Mouse (Mus musculus) embryonic facial prominence, embryonic 11.5 days (tissue): ENCODE measurements around the gene Ecsit. TPM values are rescaled to one million over a fixed set of nuclear protein-coding genes. Genes with fewer than 3 reads are reported as not detected.
"Not testable (repeated sequence)": the region's sequence is repeated elsewhere in the genome, so short reads cannot be mapped to it uniquely, and the experiment has no call there.

Experiments
- ATAC-seq: fragments of 200-750 bp; cut with Nextera tagmentation; replicated peaks from 2 replicates; pipeline ENCODE4 v1.8.0; 2017; ENCODE audit warnings: low read depth; ENCODE audit not compliant: insufficient number of reproducible peaks, low FRiP score, low TSS enrichment
- DNase-seq: peaks from one replicate; pipeline ENCODE4 v3.0.0-alpha.2; 2015; ENCODE audit warnings: low spot score
- H3K27ac ChIP-seq: fragments of 300-500 bp; sonication (generic); replicated peaks from 2 replicates; pipeline ENCODE4 v1.5.1; 2014; ENCODE audit warnings: mild to moderate bottlenecking, low read depth, low read length, control low read depth
- H3K27me3 ChIP-seq: fragments of 300-500 bp; sonication (generic); 2 replicates; pipeline ENCODE4 v1.6.1; 2014; ENCODE audit warnings: mild to moderate bottlenecking, low read length, moderate library complexity, mixed read lengths; ENCODE audit not compliant: control insufficient read depth, insufficient read depth
- H3K36me3 ChIP-seq: fragments of 300-500 bp; sonication (generic); replicated peaks from 2 replicates; pipeline ENCODE4 v1.6.1; 2014; ENCODE audit warnings: low read depth, mild to moderate bottlenecking, low read length, moderate library complexity, mixed read lengths; ENCODE audit not compliant: control insufficient read depth, insufficient read depth
- H3K4me1 ChIP-seq: fragments of 300-500 bp; sonication (generic); 2 replicates; pipeline ENCODE4 v1.6.1; 2014; ENCODE audit warnings: low read length, mixed read lengths; ENCODE audit not compliant: control insufficient read depth, insufficient read depth
- H3K4me2 ChIP-seq: fragments of 300-500 bp; sonication (generic); 2 replicates; pipeline ENCODE4 v1.6.1; 2014; ENCODE audit warnings: low read depth, mild to moderate bottlenecking, control low read depth, low read length, moderate library complexity
- H3K4me3 ChIP-seq: fragments of 300-500 bp; sonication (generic); 2 replicates; pipeline ENCODE4 v1.5.1; 2014; ENCODE audit warnings: low read depth, low read length, control low read depth
- H3K9ac ChIP-seq: fragments of 300-500 bp; sonication (generic); replicated peaks from 2 replicates; pipeline ENCODE4 v1.6.1; 2014; ENCODE audit warnings: mild to moderate bottlenecking, control low read depth, low read length
- H3K9me3 ChIP-seq: fragments of 300-500 bp; sonication (generic); replicated peaks from 2 replicates; pipeline ENCODE4 v1.6.1; 2016; ENCODE audit warnings: mild to moderate bottlenecking, low read length, inconsistent platforms, mixed read lengths; ENCODE audit not compliant: control insufficient read depth
- WGBS: fragments of 180-500 bp; shearing (Covaris S2); extraction: QIAGEN DNeasy Blood & Tissue Kit; methylation state at CpG from one replicate; pipeline ENCODE4 v1.1.7; 2014; 5-methylcytosine and 5-hydroxymethylcytosine counted together
- polyA plus RNA-seq: library from polyadenylated mRNA; unstranded; fragments of >200 nt; fragmentation: Nextera tagmentation; extraction: Ambion mirVana; gene quantifications from 2 replicates; pipeline ENCODE4 v1.2.1, GENCODE M21; 2014

Ecsit gene
- polyA plus RNA-seq, 1 experiment from 2014 or later = 26.6 TPM

- H3K27ac ChIP-seq = no peak overlapping the region
- H3K9me3 ChIP-seq = no peaks in the 10 kb centered on the region
- H3K4me1 ChIP-seq = no peaks in the 10 kb centered on the region
- 34% methylated on average over 4 of the region's 4 CpGs for WGBS
- ATAC-seq = 0 out of 2 replicates have a peak, but pooled peaks have one; percentile 14
- DNase-seq = no peak
- no peaks in the 10 kb centered on the region for H3K36me3 ChIP-seq
- no peaks in the 10 kb centered on the region for H3K27me3 ChIP-seq
- peak overlapping the region; percentile 70 for H3K4me3 ChIP-seq
- H3K4me2 ChIP-seq = peak overlapping the region; percentile 73
- peak overlapping the region; percentile 63 for H3K9ac ChIP-seq
Observed at GRCm38 (mm10) chr9:22084667-22085021, 594 bp downstream of the Ecsit start.

- H3K9ac ChIP-seq = no peak overlapping the region
- no peaks in the 10 kb centered on the region for H3K4me1 ChIP-seq
- no peaks in the 10 kb centered on the region for H3K27me3 ChIP-seq
- DNase-seq = no peak
- H3K9me3 ChIP-seq = no peaks in the 10 kb centered on the region
- WGBS = 94% methylated on average over 23 of the region's 23 CpGs
- no peak overlapping the region for H3K4me3 ChIP-seq
- no peaks in the 10 kb centered on the region for H3K36me3 ChIP-seq
- no peak overlapping the region for H3K4me2 ChIP-seq
- no peak for ATAC-seq
- no peak overlapping the region for H3K27ac ChIP-seq
Observed at GRCm38 (mm10) chr9:22076223-22076622, 9.0 kb downstream of the Ecsit start.

- not testable (repeated sequence) for DNase-seq, H3K27me3 ChIP-seq, H3K4me3 ChIP-seq, H3K9me3 ChIP-seq, H3K4me2 ChIP-seq, ATAC-seq, H3K4me1 ChIP-seq, H3K27ac ChIP-seq, H3K9ac ChIP-seq, H3K36me3 ChIP-seq
- 57% methylated on average over 5 of the region's 5 CpGs for WGBS
Observed at GRCm38 (mm10) chr9:22075778-22076177, 9.5 kb downstream of the Ecsit start.

- H3K36me3 ChIP-seq = no peaks in the 10 kb centered on the region; the same call in 1 of the 2 replicates
- ATAC-seq = no peak
- no peak overlapping the region for H3K9ac ChIP-seq
- no peaks in the 10 kb centered on the region for H3K4me1 ChIP-seq
- H3K4me2 ChIP-seq = no peak overlapping the region
- no peaks in the 10 kb centered on the region for H3K27me3 ChIP-seq
- no peaks in the 10 kb centered on the region for H3K9me3 ChIP-seq
- H3K27ac ChIP-seq = no peak overlapping the region
- H3K4me3 ChIP-seq = no peak overlapping the region
- no peak for DNase-seq
- WGBS = 88% methylated on average over 4 of the region's 4 CpGs
Observed at GRCm38 (mm10) chr9:22072276-22072675, 13.0 kb downstream of the Ecsit start.

- DNase-seq (peak; percentile 97), ATAC-seq (peak; percentile 98)
- Histone ChIP-seq H3K4me3 (peak within 1 kb of the TSS; percentile 64), H3K36me3 (no peaks in the 10 kb centered on the region; the same call in 1 of the 2 replicates), H3K9me3 (no peaks in the 10 kb centered on the region), H3K27ac (peak within 1 kb of the TSS; percentile 92), H3K9ac (peak within 1 kb of the TSS; percentile 84), H3K4me1 (no peaks in the 10 kb centered on the region), H3K27me3 (no peaks in the 10 kb centered on the region), H3K4me2 (peak within 1 kb of the TSS; percentile 47)
- under 1% methylated on average over 72 of the region's 87 CpGs for WGBS
Observed at GRCm38 (mm10) chr9:22070791-22071573, 14.3 kb downstream of the Ecsit start, which contains the start of the genes Gm49318 and Zfp653. TSS of gene Gm49318 (minus strand) at chr9:22071259. TSS of gene Zfp653 (minus strand) at chr9:22071376.

GRCm38 (mm10) chr9:22069881-22070553, 15.2 kb downstream of the Ecsit start:
- Histone ChIP-seq H3K27ac (no peak overlapping the region), H3K4me3 (peak overlapping the region; percentile 64), H3K9me3 (no peaks in the 10 kb centered on the region), H3K4me2 (peak overlapping the region; percentile 32), H3K9ac (peak overlapping the region; percentile 39), H3K4me1 (no peaks in the 10 kb centered on the region), H3K27me3 (no peaks in the 10 kb centered on the region), H3K36me3 (peaks cover 2% of the 10 kb centered on the region)
- ATAC-seq (peak; percentile 10; the same call in 1 of the 2 replicates), DNase-seq (no peak)
- 69% methylated on average over 4 of the region's 4 CpGs for WGBS

- 77% methylated on average over 5 of the region's 5 CpGs for WGBS
Observed at GRCm38 (mm10) chr9:22067195-22067594, 18.0 kb downstream of the Ecsit start.

GRCm38 (mm10) chr9:22066433-22066832, 18.8 kb downstream of the Ecsit start:
- no peak overlapping the region for H3K4me2 ChIP-seq
- WGBS = 83% methylated on average over 3 of the region's 3 CpGs
- peak; percentile 38 for DNase-seq

More at GRCm38 (mm10) chr9:22067195-22067594, 18.0 kb downstream of the Ecsit start:
- Histone ChIP-seq H3K9me3 (no peaks in the 10 kb centered on the region), H3K27ac (no peak overlapping the region), H3K4me2 (no peak overlapping the region), H3K4me1 (no peaks in the 10 kb centered on the region), H3K4me3 (no peak overlapping the region), H3K27me3 (no peaks in the 10 kb centered on the region), H3K36me3 (peaks cover 2% of the 10 kb centered on the region), H3K9ac (no peak overlapping the region)
- DNase-seq (no peak), ATAC-seq (no peak)

More at GRCm38 (mm10) chr9:22066433-22066832, 18.8 kb downstream of the Ecsit start:
- Histone ChIP-seq H3K4me3 (no peak overlapping the region), H3K4me1 (no peaks in the 10 kb centered on the region), H3K27ac (no peak overlapping the region), H3K9ac (no peak overlapping the region), H3K27me3 (no peaks in the 10 kb centered on the region), H3K9me3 (no peaks in the 10 kb centered on the region), H3K36me3 (peaks cover 2% of the 10 kb centered on the region)
- no peak for ATAC-seq
